Mouse (Mus musculus) heart, embryonic 10.5 days (tissue): ENCODE measurements around the gene Ncam2. TPM values are rescaled to one million over a fixed set of nuclear protein-coding genes. Genes with fewer than 3 reads are reported as not detected.

Experiments
- DNase-seq: peaks from one replicate; pipeline ENCODE4 v3.0.0-alpha.2; 2017; ENCODE audit warnings: low spot score
- H3K27ac ChIP-seq: fragments of 300-500 bp; sonication (generic); 2 replicates; pipeline ENCODE4 v1.5.1; 2016; ENCODE audit warnings: mild to moderate bottlenecking
- H3K27me3 ChIP-seq: fragments of 300-500 bp; sonication (generic); 2 replicates; pipeline ENCODE4 v1.6.1; 2016; ENCODE audit warnings: mild to moderate bottlenecking; ENCODE audit not compliant: poor library complexity, insufficient read depth, severe bottlenecking
- H3K36me3 ChIP-seq: fragments of 300-500 bp; sonication (generic); 2 replicates; pipeline ENCODE4 v1.6.1; 2016; ENCODE audit warnings: mild to moderate bottlenecking, moderate library complexity
- H3K4me1 ChIP-seq: fragments of 300-500 bp; sonication (generic); 2 replicates; pipeline ENCODE4 v1.6.1; 2016; ENCODE audit warnings: mild to moderate bottlenecking
- H3K4me3 ChIP-seq: fragments of 300-500 bp; sonication (generic); 2 replicates; pipeline ENCODE4 v1.5.1; 2016; ENCODE audit warnings: mild to moderate bottlenecking, moderate library complexity
- H3K9me3 ChIP-seq: fragments of 300-500 bp; sonication (generic); 2 replicates; pipeline ENCODE4 v1.6.1; 2016; ENCODE audit warnings: mild to moderate bottlenecking, moderate library complexity
- WGBS: fragments of 180-500 bp; shearing (Covaris S2); methylation state at CpG from one replicate; pipeline ENCODE4 v1.1.7; 2016; 5-methylcytosine and 5-hydroxymethylcytosine counted together
- polyA plus RNA-seq: library from polyadenylated mRNA; unstranded; fragments of >200 nt; fragmentation: Nextera tagmentation; extraction: Ambion mirVana; gene quantifications from 2 replicates; pipeline ENCODE4 v1.2.1, GENCODE M21; 2016

The Ncam2 gene
- polyA plus RNA-seq: 0.07 and 0.09 TPM in 2 replicates

DNA sequence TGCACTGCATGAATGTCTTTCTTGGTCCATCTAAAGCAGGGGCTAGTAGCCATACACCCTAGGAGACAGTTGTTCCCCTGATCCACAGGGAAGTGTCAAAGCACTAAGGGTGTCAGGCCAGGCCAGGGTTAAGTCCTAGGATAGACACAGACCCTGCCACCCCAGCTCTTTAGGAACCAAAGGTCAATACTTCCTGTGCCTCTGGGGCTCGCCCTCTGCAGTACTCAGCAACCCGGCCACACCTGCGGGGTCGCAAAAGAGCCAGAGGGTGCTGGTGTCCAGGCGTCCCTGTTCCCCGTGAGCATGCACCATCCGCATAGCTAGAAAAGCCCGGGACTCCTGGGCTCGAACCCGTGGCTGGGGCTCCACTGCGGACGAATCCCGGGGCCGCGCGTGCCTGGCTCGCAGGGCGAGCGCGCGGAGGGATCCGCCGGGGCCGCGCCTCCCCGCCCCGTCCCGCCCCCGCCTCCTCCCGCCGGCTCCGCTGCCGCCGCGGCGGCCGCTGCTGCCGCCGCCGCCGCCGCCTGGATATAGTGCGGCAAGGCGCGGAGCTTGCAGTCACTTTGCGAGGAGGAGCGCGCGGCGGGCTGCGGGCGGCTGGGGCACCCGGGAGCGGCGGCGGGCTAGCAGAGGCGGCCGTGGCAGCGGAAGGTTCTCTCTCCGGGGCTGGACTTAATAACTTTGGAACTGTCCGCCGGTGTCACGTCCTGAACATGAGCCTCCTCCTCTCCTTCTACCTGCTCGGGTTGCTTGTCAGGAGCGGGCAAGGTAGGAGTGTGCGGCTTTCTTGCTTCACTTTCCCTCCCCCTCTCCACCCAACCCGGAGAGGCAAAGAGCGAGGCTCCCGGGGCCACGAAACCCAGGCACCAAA is at the start of gene Ncam2:
TSS of gene Ncam2 (plus strand) at position 497 of the 871 bp plus-strand sequence.
- H3K4me1 ChIP-seq: 0 out of 2 replicates have a peak, but pooled peaks cover 3% of the 10 kb centered on the region
- H3K27me3 ChIP-seq: no peaks in the 10 kb centered on the region
- peak within 1 kb of the TSS; percentile 75 for H3K4me3 ChIP-seq
- H3K36me3 ChIP-seq: no peaks in the 10 kb centered on the region
- no peaks in the 10 kb centered on the region for H3K9me3 ChIP-seq
- under 1% methylated on average over 59 of the region's 70 CpGs for WGBS
- DNase-seq: peak; percentile 78
- peak within 1 kb of the TSS; percentile 49; the same call in 1 of the 2 replicates for H3K27ac ChIP-seq

GRCm38 (mm10) chr16:81170828-81171227 is 29.7 kb upstream of the Ncam2 start:
- H3K4me1 ChIP-seq: no peaks in the 10 kb centered on the region
- 78% methylated on average over 2 of the region's 2 CpGs for WGBS
- no peak overlapping the region for H3K27ac ChIP-seq
- no peaks in the 10 kb centered on the region for H3K9me3 ChIP-seq
- H3K27me3 ChIP-seq: no peaks in the 10 kb centered on the region
- no peak overlapping the region for H3K4me3 ChIP-seq
- H3K36me3 ChIP-seq: no peaks in the 10 kb centered on the region
- no peak for DNase-seq

DNA sequence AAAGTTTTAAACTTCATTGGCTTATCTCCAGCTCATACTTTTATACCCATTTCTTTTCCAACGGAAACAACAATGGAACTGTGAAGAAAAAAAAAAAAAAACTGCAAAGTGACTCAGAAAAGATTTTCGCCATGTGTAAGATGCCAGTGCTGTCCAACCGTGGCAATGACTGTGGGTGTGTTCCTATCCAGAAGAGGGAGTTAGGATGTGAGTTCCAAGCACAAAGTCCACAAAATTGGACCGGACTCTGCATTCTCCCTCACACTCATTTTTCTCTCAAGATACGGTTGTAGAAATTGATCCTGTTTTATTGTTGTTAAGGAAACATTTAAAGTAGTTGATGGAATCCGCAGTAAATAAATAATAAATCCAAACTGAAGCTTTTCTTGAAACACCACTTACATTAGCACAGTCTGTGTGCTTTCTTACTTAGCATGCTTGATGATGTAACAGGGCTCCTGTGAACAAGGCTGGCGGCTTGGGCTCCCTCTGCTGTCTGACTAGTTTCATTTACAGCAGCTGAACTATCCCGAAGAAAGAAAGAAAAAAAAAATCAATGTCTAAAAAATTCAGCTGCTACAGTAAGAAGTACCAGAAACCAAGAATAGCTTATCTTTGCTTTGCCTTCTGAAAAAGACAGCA is 25.1 kb upstream of the Ncam2 start:
- WGBS: 55% methylated on average over 8 of the region's 8 CpGs
- DNase-seq: no peak
- no peaks in the 10 kb centered on the region for H3K36me3 ChIP-seq
- no peaks in the 10 kb centered on the region for H3K27me3 ChIP-seq
- no peaks in the 10 kb centered on the region for H3K4me1 ChIP-seq
- H3K27ac ChIP-seq: no peak overlapping the region
- no peaks in the 10 kb centered on the region for H3K9me3 ChIP-seq
- no peak overlapping the region for H3K4me3 ChIP-seq

DNA sequence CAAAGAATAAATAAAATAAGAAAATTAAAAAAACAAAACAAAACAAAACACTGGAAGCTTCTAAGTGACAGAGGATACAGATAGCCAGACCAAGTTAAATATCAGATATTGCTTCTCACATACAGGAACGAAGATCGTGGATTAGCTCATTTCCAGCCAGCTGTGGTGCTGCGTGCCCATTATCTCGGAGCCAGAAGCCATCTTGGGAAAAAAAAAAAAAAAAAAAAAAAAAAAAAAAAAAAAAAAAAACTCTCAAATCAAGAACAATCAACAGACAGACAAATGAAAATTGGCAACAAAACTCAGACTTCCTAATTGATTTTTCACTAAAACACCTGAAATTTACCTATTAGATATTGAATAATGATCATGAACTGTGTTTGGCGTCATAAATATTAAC is 20.7 kb upstream of the Ncam2 start:
- WGBS: 81% methylated on average over 5 of the region's 5 CpGs
- H3K4me1 ChIP-seq: no peaks in the 10 kb centered on the region
- H3K4me3 ChIP-seq: no peak overlapping the region
- no peaks in the 10 kb centered on the region for H3K9me3 ChIP-seq
- no peak overlapping the region for H3K27ac ChIP-seq
- no peaks in the 10 kb centered on the region for H3K36me3 ChIP-seq
- no peaks in the 10 kb centered on the region for H3K27me3 ChIP-seq
- no peak for DNase-seq

- Histone ChIP-seq H3K9me3 (no peaks in the 10 kb centered on the region), H3K27ac (no peak overlapping the region), H3K27me3 (no peaks in the 10 kb centered on the region), H3K36me3 (no peaks in the 10 kb centered on the region), H3K4me1 (no peaks in the 10 kb centered on the region), H3K4me3 (no peak overlapping the region)
- WGBS: 74% methylated on average over 16 of the region's 16 CpGs
- no peak for DNase-seq
These were observed 12.8 kb upstream of the Ncam2 start for GRCm38 (mm10) chr16:81187579-81188179.

GRCm38 (mm10) chr16:81191621-81192020 is 8.9 kb upstream of the Ncam2 start:
- Histone ChIP-seq H3K36me3 (no peaks in the 10 kb centered on the region), H3K27ac (no peak overlapping the region), H3K4me1 (no peaks in the 10 kb centered on the region), H3K27me3 (no peaks in the 10 kb centered on the region), H3K4me3 (no peak overlapping the region), H3K9me3 (no peaks in the 10 kb centered on the region)
- DNase-seq: no peak
- 78% methylated on average over 2 of the region's 2 CpGs for WGBS

- Histone ChIP-seq H3K36me3 (no peaks in the 10 kb centered on the region), H3K4me1 (no peaks in the 10 kb centered on the region), H3K27ac (no peak overlapping the region), H3K4me3 (no peak overlapping the region), H3K27me3 (no peaks in the 10 kb centered on the region), H3K9me3 (no peaks in the 10 kb centered on the region)
- no peak for DNase-seq
- 71% methylated on average over 4 of the region's 4 CpGs for WGBS
These were observed 7.9 kb upstream of the Ncam2 start for GRCm38 (mm10) chr16:81192607-81193006.

GRCm38 (mm10) chr16:81199467-81199866 is 1.0 kb upstream of the Ncam2 start:
- no peak overlapping the region for H3K27ac ChIP-seq
- no peak for DNase-seq
- H3K9me3 ChIP-seq: no peaks in the 10 kb centered on the region
- H3K27me3 ChIP-seq: no peaks in the 10 kb centered on the region
- H3K4me1 ChIP-seq: 0 out of 2 replicates have a peak, but pooled peaks cover 3% of the 10 kb centered on the region
- 72% methylated on average over 5 of the region's 5 CpGs for WGBS
- no peaks in the 10 kb centered on the region for H3K36me3 ChIP-seq
- no peak overlapping the region for H3K4me3 ChIP-seq

DNA sequence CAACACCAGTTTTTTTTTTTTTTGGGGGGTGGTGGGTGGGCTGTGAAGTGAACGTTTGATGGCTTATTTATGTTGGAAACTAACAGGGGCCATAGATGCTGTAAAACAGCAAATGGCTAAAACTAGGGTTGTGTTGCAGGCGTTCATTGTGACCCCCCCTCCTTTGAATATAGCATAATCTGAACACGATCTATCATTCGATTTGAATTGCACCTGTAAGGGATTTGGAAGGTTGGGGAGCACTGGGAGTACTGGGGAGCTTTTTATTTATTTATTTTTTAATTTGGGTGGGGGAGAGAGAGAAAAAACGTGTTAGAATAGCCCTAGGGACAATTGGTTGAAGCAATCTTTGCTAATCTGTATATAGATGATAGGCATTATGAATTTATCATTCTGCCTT is 974 bp downstream of the Ncam2 start:
- no peak overlapping the region for H3K27ac ChIP-seq
- no peak for DNase-seq
- WGBS: 47% methylated on average over 5 of the region's 5 CpGs
- H3K9me3 ChIP-seq: no peaks in the 10 kb centered on the region
- 0 out of 2 replicates have a peak, but pooled peaks cover 3% of the 10 kb centered on the region for H3K4me1 ChIP-seq
- H3K36me3 ChIP-seq: no peaks in the 10 kb centered on the region
- H3K27me3 ChIP-seq: no peaks in the 10 kb centered on the region
- H3K4me3 ChIP-seq: no peak overlapping the region

DNA sequence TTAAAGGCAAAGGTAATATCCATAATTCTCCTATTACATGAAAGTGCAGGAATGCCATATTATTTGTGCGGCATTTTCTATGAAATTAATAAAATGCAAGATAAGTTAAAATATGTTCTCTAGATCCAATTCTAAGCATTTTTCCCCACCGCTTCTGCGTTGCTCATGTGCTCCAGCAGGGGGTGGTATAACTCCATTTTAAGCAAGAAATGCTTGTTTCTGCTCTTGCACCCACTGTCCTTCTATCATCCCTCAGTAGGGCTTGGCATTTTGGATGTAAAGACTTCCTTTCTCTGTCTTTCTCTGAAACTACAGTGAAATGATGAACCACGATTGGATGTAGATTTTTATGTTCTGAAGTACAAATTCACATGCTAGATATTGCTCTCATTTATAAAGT is 1.5 kb downstream of the Ncam2 start:
- 10% methylated on average over 4 of the region's 4 CpGs for WGBS
- Histone ChIP-seq H3K4me3 (no peak overlapping the region), H3K27ac (no peak overlapping the region), H3K27me3 (no peaks in the 10 kb centered on the region), H3K9me3 (no peaks in the 10 kb centered on the region), H3K4me1 (0 out of 2 replicates have a peak, but pooled peaks cover 3% of the 10 kb centered on the region), H3K36me3 (no peaks in the 10 kb centered on the region)
- no peak for DNase-seq

DNA sequence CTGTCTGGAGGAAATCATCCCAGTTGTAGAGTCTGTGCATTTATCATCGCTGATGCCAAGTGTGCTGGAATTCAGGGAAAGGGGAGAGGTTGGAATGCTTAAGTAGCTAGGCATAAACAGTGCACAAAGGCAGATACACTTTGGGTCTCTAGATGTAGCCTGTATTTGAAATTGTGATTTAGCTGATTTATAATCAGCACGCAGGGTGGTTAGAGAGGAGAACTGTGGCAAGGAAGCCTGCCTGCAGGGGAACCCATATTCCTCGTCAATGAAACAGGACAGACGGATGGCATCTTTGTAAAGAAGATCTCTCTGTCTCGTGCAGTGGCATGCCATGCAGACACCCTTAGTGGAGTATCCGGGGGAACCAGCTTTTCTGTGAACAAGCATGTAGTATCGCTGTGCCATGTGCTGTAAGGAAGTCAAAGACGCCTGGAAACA is 2.2 kb downstream of the Ncam2 start:
- Histone ChIP-seq H3K9me3 (no peaks in the 10 kb centered on the region), H3K36me3 (no peaks in the 10 kb centered on the region), H3K27me3 (no peaks in the 10 kb centered on the region), H3K4me3 (no peak overlapping the region), H3K4me1 (0 out of 2 replicates have a peak, but pooled peaks cover 3% of the 10 kb centered on the region), H3K27ac (no peak overlapping the region)
- WGBS: 80% methylated on average over 8 of the region's 8 CpGs
- no peak for DNase-seq

- DNase-seq: no peak
- H3K27me3 ChIP-seq: no peaks in the 10 kb centered on the region
- no peaks in the 10 kb centered on the region for H3K36me3 ChIP-seq
- no peaks in the 10 kb centered on the region for H3K9me3 ChIP-seq
- WGBS: 78% methylated on average over 12 of the region's 12 CpGs
- H3K27ac ChIP-seq: no peak overlapping the region
- H3K4me1 ChIP-seq: 0 out of 2 replicates have a peak, but pooled peaks cover 3% of the 10 kb centered on the region
- H3K4me3 ChIP-seq: no peak overlapping the region
These were observed 4.0 kb downstream of the Ncam2 start for GRCm38 (mm10) chr16:81204405-81205034.
